Comparison of ENCODE assay signal across 21 mouse cellular contexts in genomic region chr1:137262121-137262525, GRCm38 (mm10).
A peak's percentile ranks its signal among the peaks of the same experiment; 100 is the strongest.
DNase-seq lines count a peak whose midpoint lies in the region; ATAC-seq and TF ChIP-seq lines count a peak whose summit lies in the region.
"Had no signal": no experiment of that assay in that cellular context is flagged by ENCODE, and none has a peak within 500 bp of the region (broad histone marks: within the 10 kb centered on the region; RNA-seq: fewer than 3 reads in every experiment).

No protein-coding gene starts in this region.

- no peaks in the 10 kb centered on the region for H3K4me1 ChIP-seq in CH12.LX (ENCODE audit: control insufficient read depth in 1 of 2, insufficient read depth in 2 of 2)
- peaks cover 28% of the 10 kb centered on the region for H3K4me1 ChIP-seq in forebrain, embryonic 12.5 days
- no peaks in the 10 kb centered on the region for H3K4me1 ChIP-seq in hindbrain, embryonic 11.5 days (replicated peaks; ENCODE audit: control insufficient read depth, insufficient read depth, low read length)
- H3K4me1 ChIP-seq in midbrain, embryonic 13.5 days (replicated peaks) = peaks cover 38% of the 10 kb centered on the region
- no peaks in the 10 kb centered on the region for H3K4me1 ChIP-seq in thymus, adult 2 months (replicated peaks; ENCODE audit: control insufficient read depth, insufficient read depth, low read length)
- H3K4me1 ChIP-seq: limb, embryonic 15.5 days; liver, embryonic 15.5 days had no signal

- dilution Hi-C loops in CH12.LX (cut with MboI; ENCODE audit: extremely low pct_ligation_motif_present, extremely low pct_unique_long_range_greater_than_20kb, low sequenced_read_pairs) = no loop called here

- no peak overlapping the region for H3K27ac ChIP-seq in CH12.LX (ENCODE audit: insufficient read depth, low read depth)
- H3K27ac ChIP-seq in forebrain, embryonic 12.5 days = peak overlapping the region; percentile 70
- H3K27ac ChIP-seq in hindbrain, embryonic 11.5 days (ENCODE audit: low read depth, low read length) = no peak overlapping the region
- peak overlapping the region; percentile 58 for H3K27ac ChIP-seq in midbrain, embryonic 13.5 days
- H3K27ac ChIP-seq in thymus, adult 2 months (ENCODE audit: control insufficient read depth, insufficient read depth, low read length) = no peak overlapping the region
- H3K27ac ChIP-seq: limb, embryonic 15.5 days; liver, embryonic 15.5 days had no signal

- DNase-seq in CH12.LX (ENCODE audit: extremely low read depth) = no peak
- DNase-seq in hindbrain, embryonic 11.5 days (ENCODE audit: low spot score) = peak; percentile 12
- DNase-seq in thymus, adult 2 months = no peak
- DNase-seq in lung, postnatal 25 days (ENCODE audit: low spot score) = no peak
- DNase-seq: adrenal gland, postnatal 25 days; cerebellum, adult 11-12 months; cerebellum, postnatal 25 days; embryo, embryonic 11 days; heart, postnatal 14 days; kidney, adult 2 months; kidney, postnatal 14 days; right cerebral cortex, postnatal 4 days; thymus, postnatal 25 days had no signal

- H3K27me3 ChIP-seq in CH12.LX (replicated peaks) = no peaks in the 10 kb centered on the region
- H3K27me3 ChIP-seq in forebrain, embryonic 12.5 days = peaks cover 8% of the 10 kb centered on the region
- no peaks in the 10 kb centered on the region for H3K27me3 ChIP-seq in hindbrain, embryonic 11.5 days (ENCODE audit: control insufficient read depth, insufficient read depth, low read length)
- H3K27me3 ChIP-seq in midbrain, embryonic 13.5 days = no peaks in the 10 kb centered on the region
- H3K27me3 ChIP-seq in thymus, adult 2 months (ENCODE audit: control insufficient read depth, insufficient read depth, low read length) = no peaks in the 10 kb centered on the region
- H3K27me3 ChIP-seq: limb, embryonic 15.5 days; liver, embryonic 15.5 days had no signal

- no peak for TF ChIP-seq POLR2A in CH12.LX (IDR thresholded peaks at IDR 0.05; ENCODE audit: low read depth, low read length)
- no peak for TF ChIP-seq POLR2A in thymus, adult 2 months (IDR thresholded peaks at IDR 0.05; ENCODE audit: control insufficient read depth, extremely low read depth, insufficient read depth, low read length, poor library complexity)

- no peak overlapping the region for H3K4me3 ChIP-seq in CH12.LX (replicated peaks in 1 of 3; ENCODE audit: low read depth in 2 of 3, low read length in 2 of 3, poor library complexity in 1 of 3)
- H3K4me3 ChIP-seq in forebrain, embryonic 12.5 days (replicated peaks) = no peak overlapping the region
- H3K4me3 ChIP-seq in hindbrain, embryonic 11.5 days (ENCODE audit: low read depth, low read length) = no peak overlapping the region
- H3K4me3 ChIP-seq in midbrain, embryonic 13.5 days (replicated peaks) = no peak overlapping the region
- H3K4me3 ChIP-seq in thymus, adult 2 months (ENCODE audit: control insufficient read depth, insufficient read depth, low read length) = no peak overlapping the region
- H3K4me3 ChIP-seq: limb, embryonic 15.5 days; liver, embryonic 15.5 days had no signal

- H3K9me3 ChIP-seq in CH12.LX (replicated peaks; ENCODE audit: low read length) = no peaks in the 10 kb centered on the region
- H3K9me3 ChIP-seq in forebrain, embryonic 12.5 days = no peaks in the 10 kb centered on the region
- H3K9me3 ChIP-seq in hindbrain, embryonic 11.5 days (ENCODE audit: control insufficient read depth, low read length) = no peaks in the 10 kb centered on the region
- H3K9me3 ChIP-seq in midbrain, embryonic 13.5 days = no peaks in the 10 kb centered on the region
- H3K9me3 ChIP-seq: limb, embryonic 15.5 days; liver, embryonic 15.5 days had no signal

- no peak for TF ChIP-seq RAD21 in CH12.LX (IDR thresholded peaks at IDR 0.05; ENCODE audit: low read depth, low read length)

- no peaks in the 10 kb centered on the region for H3K79me2 ChIP-seq in CH12.LX (replicated peaks; ENCODE audit: control insufficient read depth, extremely low read depth, insufficient read depth, poor library complexity, severe bottlenecking)

- H3K4me2 ChIP-seq in CH12.LX (ENCODE audit: insufficient read depth, low read depth, poor library complexity, severe bottlenecking) = peak overlapping the region; percentile 74
- peak overlapping the region; percentile 36 for H3K4me2 ChIP-seq in forebrain, embryonic 12.5 days
- no peak overlapping the region for H3K4me2 ChIP-seq in hindbrain, embryonic 11.5 days (replicated peaks; ENCODE audit: low read depth, low read length)
- peak overlapping the region; percentile 29 for H3K4me2 ChIP-seq in midbrain, embryonic 13.5 days (replicated peaks)
- H3K4me2 ChIP-seq: heart, embryonic 11.5 days; limb, embryonic 15.5 days; liver, embryonic 15.5 days had no signal

- TF ChIP-seq CTCF in CH12.LX (conservative IDR thresholded peaks at IDR 0.05 in 1 of 2, IDR thresholded peaks at IDR 0.05 in 1 of 2; ENCODE audit: low read depth in 2 of 2, low read length in 2 of 2) = no peak
- no peak for TF ChIP-seq CTCF in thymus, adult 2 months (IDR thresholded peaks at IDR 0.05; ENCODE audit: borderline replicate concordance, control insufficient read depth, extremely low read depth, insufficient read depth, low read length, poor library complexity)

- no peak overlapping the region for H3K9ac ChIP-seq in CH12.LX (ENCODE audit: insufficient read depth, low read depth)
- no peak overlapping the region for H3K9ac ChIP-seq in forebrain, embryonic 12.5 days
- no peak overlapping the region for H3K9ac ChIP-seq in hindbrain, embryonic 11.5 days (ENCODE audit: low read depth, low read length)
- no peak overlapping the region for H3K9ac ChIP-seq in midbrain, embryonic 13.5 days (replicated peaks)
- H3K9ac ChIP-seq: limb, embryonic 15.5 days; liver, embryonic 15.5 days had no signal

- H3K36me3 ChIP-seq in CH12.LX (replicated peaks in 1 of 2; ENCODE audit: control insufficient read depth in 1 of 2, insufficient read depth in 1 of 2, low read length in 1 of 2) = no peaks in the 10 kb centered on the region
- H3K36me3 ChIP-seq in forebrain, embryonic 12.5 days (replicated peaks) = no peaks in the 10 kb centered on the region
- no peaks in the 10 kb centered on the region for H3K36me3 ChIP-seq in hindbrain, embryonic 11.5 days (ENCODE audit: control insufficient read depth, insufficient read depth, low read length)
- H3K36me3 ChIP-seq in midbrain, embryonic 13.5 days = no peaks in the 10 kb centered on the region
- no peaks in the 10 kb centered on the region for H3K36me3 ChIP-seq in thymus, adult 2 months (ENCODE audit: control insufficient read depth, insufficient read depth, low read length)
- H3K36me3 ChIP-seq: limb, embryonic 15.5 days; liver, embryonic 15.5 days had no signal

- TF ChIP-seq EP300 in CH12.LX (IDR thresholded peaks at IDR 0.05; ENCODE audit: low read length) = no peak

- ATAC-seq in forebrain, embryonic 12.5 days (ENCODE audit: low FRiP score) = peak; percentile 85
- ATAC-seq in hindbrain, embryonic 11.5 days (ENCODE audit: low FRiP score) = peak; percentile 31; the same call in 1 of the 2 replicates
- peak; percentile 66 for ATAC-seq in midbrain, embryonic 13.5 days
- no peak for ATAC-seq in CD4-positive, CD25-positive, alpha-beta regulatory T cell, adult 4 months
- ATAC-seq: inflammation-experienced regulatory T-cells, adult 6 months; Patski had no signal

- in situ Hi-C loops in CH12.LX (cut with MboI; ENCODE audit: low pct_ligation_motif_present, low pct_unique_long_range_greater_than_20kb, low sequenced_read_pairs) = no loop called here

- 17% methylated on average over 5 of the region's 5 CpGs for WGBS in forebrain, embryonic 12.5 days
- WGBS in hindbrain, embryonic 11.5 days = 53% methylated on average over 5 of the region's 5 CpGs
- 21% methylated on average over 5 of the region's 5 CpGs for WGBS in midbrain, embryonic 13.5 days
- 86% methylated on average over 5 of the region's 5 CpGs for WGBS in thymus, adult 2 months

TF ChIP-seq in CH12.LX, 34 proteins besides CTCF, POLR2A, EP300 and RAD21:
- TF ChIP-seq JUN (IDR thresholded peaks at IDR 0.05; ENCODE audit: insufficient read depth, low read depth, low read length) (no peak), NRF1 (IDR thresholded peaks at IDR 0.05; ENCODE audit: low read depth, low read length) (no peak), USF1 (IDR thresholded peaks at IDR 0.05; ENCODE audit: low read depth, low read length) (no peak), E2F4 (IDR thresholded peaks at IDR 0.05; ENCODE audit: insufficient replicate concordance, low read depth, low read length) (no peak), ZMIZ1 (IDR thresholded peaks at IDR 0.05; ENCODE audit: low read depth, low read length) (no peak), UBTF (IDR thresholded peaks at IDR 0.05; ENCODE audit: low read depth, low read length) (no peak), POLR2AphosphoS2 (IDR thresholded peaks at IDR 0.05; ENCODE audit: low read depth, low read length) (no peak), CHD1 (IDR thresholded peaks at IDR 0.05; ENCODE audit: low read depth, low read length) (no peak)
TF ChIP-seq in CH12.LX: peak in this region for 0.

Comparison
In these comparisons a context has a peak if more than half of its experiments do, and no peak if none do; other contexts are left out.
1. H3K27ac ChIP-seq: peak in forebrain, embryonic 12.5 days (single experiment) and midbrain, embryonic 13.5 days (single experiment); none in CH12.LX (single experiment), hindbrain, embryonic 11.5 days (single experiment) and thymus, adult 2 months (single experiment).